Mouse (Mus musculus) heart, postnatal 0 days (tissue): ENCODE data around the gene Cnih1. TPM values are rescaled to one million over a fixed set of nuclear protein-coding genes. Genes with fewer than 3 reads are reported as not detected.
"Not testable (repeated sequence)": the region's sequence is repeated elsewhere in the genome, so short reads cannot be mapped to it uniquely, and the experiment has no call there.

Source experiments
- ATAC-seq: fragments of 200-750 bp; cut with Nextera tagmentation; 2 replicates; pipeline ENCODE4 v1.8.0; 2017; ENCODE audit warnings: low read depth, moderate number of reproducible peaks, moderate library complexity; ENCODE audit not compliant: insufficient read depth
- DNase-seq: peaks from one replicate; pipeline ENCODE4 v3.0.0-alpha.2; 2016; ENCODE audit warnings: low spot score
- H3K27ac ChIP-seq: fragments of 300-500 bp; sonication (generic); 2 replicates; pipeline ENCODE4 v1.5.1; 2014; ENCODE audit warnings: low read depth, mild to moderate bottlenecking
- H3K27me3 ChIP-seq: fragments of 300-500 bp; sonication (generic); 2 replicates; pipeline ENCODE4 v1.6.1; 2014; ENCODE audit warnings: low read length, mixed read lengths; ENCODE audit not compliant: control insufficient read depth, insufficient read depth
- H3K36me3 ChIP-seq: fragments of 300-500 bp; sonication (generic); replicated peaks from 2 replicates; pipeline ENCODE4 v1.6.1; 2014; ENCODE audit warnings: low read length, mixed read lengths; ENCODE audit not compliant: control insufficient read depth, insufficient read depth
- H3K4me1 ChIP-seq: fragments of 300-500 bp; sonication (generic); 2 replicates; pipeline ENCODE4 v1.6.1; 2014; ENCODE audit warnings: antibody characterized with exemption; ENCODE audit not compliant: control insufficient read depth, insufficient read depth
- H3K4me2 ChIP-seq: fragments of 300-500 bp; sonication (generic); 2 replicates; pipeline ENCODE4 v1.6.1; 2014; ENCODE audit warnings: low read depth, mild to moderate bottlenecking, low read length, moderate library complexity
- H3K4me3 ChIP-seq: fragments of 300-500 bp; sonication (generic); 2 replicates; pipeline ENCODE4 v1.5.1; 2014; ENCODE audit warnings: low read depth, low read length
- H3K9ac ChIP-seq: fragments of 300-500 bp; sonication (generic); replicated peaks from 2 replicates; pipeline ENCODE4 v1.6.1; 2014; ENCODE audit warnings: low read depth, low read length, mixed read lengths
- H3K9me3 ChIP-seq: fragments of 300-500 bp; sonication (generic); replicated peaks from 2 replicates; pipeline ENCODE4 v1.6.1; 2016; ENCODE audit warnings: low read length; ENCODE audit not compliant: control insufficient read depth
- CTCF ChIP-seq: IDR thresholded peaks from 2 replicates; pipeline ENCODE4 v1.5.1; 2016; ENCODE audit warnings: antibody characterized with exemption, control low read depth, low read depth
- EP300 ChIP-seq: IDR thresholded peaks from 2 replicates; pipeline ENCODE4 v1.6.1; 2016; ENCODE audit warnings: antibody characterized with exemption, low read depth
- WGBS: fragments of 180-500 bp; shearing (Covaris S2); extraction: QIAGEN DNeasy Blood & Tissue Kit; methylation state at CpG from one replicate; pipeline ENCODE4 v1.1.7; 2014; 5-methylcytosine and 5-hydroxymethylcytosine counted together
- polyA plus RNA-seq: library from polyadenylated mRNA; unstranded; fragments of >200 nt; fragmentation: Nextera tagmentation; extraction: Ambion mirVana; gene quantifications from 2 replicates; pipeline ENCODE4 v1.2.1, GENCODE M21; 2015
- total RNA-seq: library from RNA; depleted of rRNA; stranded (reverse); fragments of >200 nt; gene quantifications from 2 replicates; pipeline ENCODE4 v1.2.3, GENCODE M21; 2014; ENCODE audit warnings: low replicate concordance

The Cnih1 gene
- total and polyA plus RNA-seq, 2 experiments from 2014 or later: 103 to 131 TPM

DNA sequence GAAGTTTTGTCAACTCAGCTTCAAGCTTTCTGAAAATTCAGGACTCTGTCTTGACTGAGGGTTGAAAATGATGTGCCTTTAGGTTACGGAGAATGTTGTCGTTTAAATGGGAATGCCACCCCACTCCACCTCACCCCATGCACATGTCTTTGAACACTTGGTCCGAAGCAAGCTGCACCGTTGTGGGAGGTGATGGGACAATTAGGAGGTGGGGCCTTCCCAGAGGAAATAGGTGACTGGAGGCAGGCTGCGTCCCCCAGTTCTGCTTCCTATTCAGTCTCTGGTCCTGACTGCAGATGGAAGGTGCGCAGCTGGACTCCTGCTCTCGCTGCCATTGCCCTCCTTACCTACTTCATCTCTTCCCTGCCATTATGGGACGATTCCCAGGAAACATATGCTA is 32.4 kb downstream of the Cnih1 start:
- Histone ChIP-seq H3K9me3 (no peaks in the 10 kb centered on the region), H3K36me3 (no peaks in the 10 kb centered on the region), H3K4me1 (no peaks in the 10 kb centered on the region; the same call in 1 of the 2 replicates), H3K4me2 (no peak overlapping the region), H3K27ac (no peak overlapping the region), H3K9ac (no peak overlapping the region), H3K4me3 (no peak overlapping the region), H3K27me3 (no peaks in the 10 kb centered on the region)
- ATAC-seq (no peak), DNase-seq (no peak)
- TF ChIP-seq CTCF (no peak), EP300 (no peak)
- 92% methylated on average over 8 of the region's 8 CpGs for WGBS

DNA sequence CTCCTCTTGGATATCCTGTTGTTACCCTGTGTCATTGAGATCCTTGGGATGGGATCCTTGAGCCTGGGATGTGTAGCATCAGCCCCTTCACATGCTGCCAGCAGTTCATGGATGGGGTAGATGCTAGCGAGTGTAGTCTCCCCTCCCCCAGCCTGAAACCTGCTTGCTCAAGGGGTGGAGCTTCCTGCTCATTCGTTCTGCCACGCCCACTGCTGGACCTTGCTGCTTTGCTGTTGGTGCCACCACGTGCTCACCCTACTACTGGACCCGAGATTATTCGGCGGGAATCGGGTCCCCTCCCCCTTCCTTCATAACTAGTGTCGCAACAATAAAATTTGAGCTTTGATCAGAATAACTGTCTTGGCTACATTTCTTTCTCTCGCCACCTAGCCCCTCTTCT is 33.8 kb downstream of the Cnih1 start:
- ATAC-seq, H3K9me3 ChIP-seq, DNase-seq, H3K4me1 ChIP-seq, H3K4me2 ChIP-seq, H3K36me3 ChIP-seq, H3K27ac ChIP-seq, H3K4me3 ChIP-seq, H3K27me3 ChIP-seq, H3K9ac ChIP-seq: not testable (repeated sequence)
- WGBS: 54% methylated on average over 8 of the region's 10 CpGs

DNA sequence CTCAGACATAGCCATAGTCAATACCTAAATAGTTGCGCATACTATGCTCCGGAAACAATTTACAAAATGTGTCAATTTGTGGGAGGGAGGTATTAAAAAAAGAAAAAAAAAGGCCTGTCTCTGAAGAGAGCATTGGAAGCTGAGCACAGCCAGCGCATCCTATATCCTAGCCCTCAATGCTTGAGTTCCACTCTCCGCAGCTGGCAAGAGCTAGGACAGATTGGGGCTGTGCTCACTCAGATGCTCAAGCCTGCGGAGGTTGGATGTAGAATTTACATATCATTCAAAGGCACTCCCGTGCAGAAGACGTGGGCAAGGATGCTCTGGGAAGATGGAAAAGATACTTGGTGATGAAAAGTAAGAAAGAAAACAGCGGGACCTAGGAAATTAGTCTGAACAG is 42.8 kb downstream of the Cnih1 start:
- 91% methylated on average over 8 of the region's 8 CpGs for WGBS
- TF ChIP-seq CTCF (no peak), EP300 (no peak)
- no peaks in the 10 kb centered on the region for H3K36me3 ChIP-seq
- no peaks in the 10 kb centered on the region for H3K4me1 ChIP-seq
- DNase-seq (no peak), ATAC-seq (no peak)
- no peak overlapping the region for H3K9ac ChIP-seq
- H3K4me3 ChIP-seq: no peak overlapping the region
- H3K27ac ChIP-seq: no peak overlapping the region
- H3K4me2 ChIP-seq: no peak overlapping the region
- no peaks in the 10 kb centered on the region for H3K27me3 ChIP-seq
- no peaks in the 10 kb centered on the region for H3K9me3 ChIP-seq

DNA sequence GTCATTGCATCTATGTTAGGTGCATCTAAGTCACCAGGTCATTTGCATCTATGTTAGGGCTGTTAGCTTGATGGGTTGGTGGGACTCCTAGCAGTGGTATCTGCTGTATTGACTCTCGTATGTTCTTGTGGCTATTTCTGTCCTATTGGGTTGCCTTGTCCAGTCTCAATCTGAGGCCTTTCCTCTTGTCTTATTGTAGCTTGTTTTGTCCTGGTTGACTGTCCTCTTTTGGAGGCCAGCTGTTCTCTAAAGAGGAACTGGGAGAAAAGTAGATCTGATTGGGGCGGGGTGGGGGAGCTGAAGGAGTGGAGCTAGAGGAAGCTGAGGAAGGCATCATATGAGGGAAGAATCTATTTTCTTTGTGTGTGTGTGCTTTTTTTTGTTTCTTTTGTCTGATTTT is 45.5 kb downstream of the Cnih1 start:
- no peak for ATAC-seq
- Histone ChIP-seq H3K27ac (no peak overlapping the region), H3K9ac (no peak overlapping the region), H3K9me3 (no peaks in the 10 kb centered on the region), H3K4me2 (no peak overlapping the region), H3K4me1 (no peaks in the 10 kb centered on the region), H3K27me3 (no peaks in the 10 kb centered on the region), H3K36me3 (no peaks in the 10 kb centered on the region), H3K4me3 (no peak overlapping the region)
- DNase-seq: no peak
- WGBS: 75% methylated on average over 2 of the region's 2 CpGs
- TF ChIP-seq EP300 (no peak), CTCF (no peak)

DNA sequence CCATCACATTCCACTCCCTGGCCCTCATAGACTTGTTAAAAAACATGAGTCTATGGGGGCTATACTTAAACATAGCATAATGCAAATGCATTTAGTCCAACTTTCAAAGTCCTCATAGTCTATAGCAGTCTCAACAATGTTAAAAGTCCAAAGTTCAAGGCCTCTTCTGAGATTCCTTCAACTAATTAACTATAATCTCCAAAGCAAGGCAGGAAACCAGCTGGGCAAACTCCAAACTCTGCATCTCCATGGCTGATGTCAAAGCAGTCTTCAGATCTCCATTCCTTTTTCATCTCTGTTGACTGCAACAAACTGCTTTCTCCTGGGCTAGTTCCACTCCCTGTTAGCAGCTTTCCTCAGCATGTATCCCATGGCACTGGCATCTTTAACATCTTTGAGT is 50.9 kb downstream of the Cnih1 start:
- not testable (repeated sequence) for H3K36me3 ChIP-seq, H3K9me3 ChIP-seq, H3K9ac ChIP-seq, H3K27me3 ChIP-seq, H3K4me3 ChIP-seq, H3K4me2 ChIP-seq, H3K27ac ChIP-seq, H3K4me1 ChIP-seq, ATAC-seq, DNase-seq

DNA sequence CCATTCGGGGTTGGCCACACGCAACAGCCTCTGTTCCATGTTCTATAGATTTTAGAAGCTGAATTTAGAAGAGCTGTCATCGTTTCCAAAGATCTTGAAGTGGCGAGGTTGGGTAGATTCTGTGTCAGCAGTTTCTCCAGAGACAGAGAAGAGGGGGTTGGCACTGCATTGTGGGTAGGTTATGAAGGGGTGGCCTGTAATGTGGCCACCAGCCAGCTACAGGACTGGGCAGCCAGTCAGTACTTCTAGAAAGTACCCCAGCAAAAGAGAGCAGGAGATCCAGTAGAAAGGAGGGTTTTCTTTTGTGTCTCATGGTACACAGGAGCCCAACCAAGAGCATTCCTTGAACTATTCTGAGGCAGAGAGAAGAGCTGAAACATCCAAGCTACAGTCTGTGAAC is 51.8 kb downstream of the Cnih1 start:
- Histone ChIP-seq H3K4me3 (no peak overlapping the region), H3K9ac (no peak overlapping the region), H3K27me3 (no peaks in the 10 kb centered on the region), H3K4me2 (no peak overlapping the region), H3K27ac (no peak overlapping the region), H3K9me3 (no peaks in the 10 kb centered on the region), H3K36me3 (no peaks in the 10 kb centered on the region), H3K4me1 (no peaks in the 10 kb centered on the region)
- no peak for TF ChIP-seq EP300
- no peak for TF ChIP-seq CTCF
- DNase-seq (no peak), ATAC-seq (no peak)
- 77% methylated on average over 4 of the region's 4 CpGs for WGBS
